Mouse (Mus musculus): Measurements from ENCODE around the gene Eif4b. TPM values are rescaled to one million over a fixed set of nuclear protein-coding genes. Genes with fewer than 3 reads are reported as not detected.

Gene Eif4b
- total RNA-seq, 2 experiments from 2014 or later: 176 to 177 TPM

DNA sequence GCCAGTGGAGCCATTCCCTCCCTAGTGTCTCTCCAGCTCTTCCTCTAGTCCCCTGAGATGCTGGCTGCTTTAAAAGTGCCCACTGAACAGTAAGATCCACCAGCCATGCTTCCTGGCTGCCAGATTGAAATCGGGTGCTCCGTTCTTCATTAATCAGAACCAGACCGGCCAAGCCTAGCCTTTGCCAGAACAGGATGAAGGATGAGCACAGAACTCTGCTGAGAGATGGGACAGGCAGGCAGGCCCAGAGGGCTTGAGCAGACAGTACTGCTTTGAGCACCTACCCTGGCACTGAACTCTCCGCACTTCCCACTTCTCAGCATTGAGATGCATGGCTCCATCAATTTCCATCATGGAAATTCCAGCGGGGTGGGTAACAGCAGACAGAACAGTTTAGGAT lies 25.7 kb downstream of the Eif4b start:
- no peak for DNase-seq (ENCODE audit: extremely low spot score in 1 of 2, low spot score in 2 of 2)
- intact Hi-C loops (cut with DNase I): loop anchor here (10.0 kb wide), 1 partner anchor 386 kb away; no protein-coding TSS in a partner anchor

DNA sequence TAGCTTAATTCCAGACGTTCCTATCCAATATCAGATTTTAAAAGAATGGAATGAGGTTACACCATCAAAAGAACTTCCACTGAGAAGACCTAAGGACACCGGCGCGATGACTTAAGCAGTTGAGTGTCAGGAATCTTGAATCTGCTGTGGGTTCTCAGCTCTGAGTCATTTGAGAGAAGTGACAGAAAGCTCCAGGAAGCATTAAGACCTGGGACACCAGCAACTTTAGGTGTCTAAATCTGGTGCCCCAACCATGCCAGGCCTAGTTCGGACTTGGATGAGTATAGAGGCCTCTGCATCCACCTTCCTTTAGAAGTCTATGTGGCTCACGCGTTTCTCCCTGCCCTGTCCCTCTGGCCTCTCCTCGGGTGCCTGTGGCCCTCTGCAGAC lies 26.2 kb downstream of the Eif4b start:
- intact Hi-C loops (cut with DNase I): loop anchor here (10.0 kb wide), 1 partner anchor 385 kb away; no protein-coding TSS in a partner anchor

DNA sequence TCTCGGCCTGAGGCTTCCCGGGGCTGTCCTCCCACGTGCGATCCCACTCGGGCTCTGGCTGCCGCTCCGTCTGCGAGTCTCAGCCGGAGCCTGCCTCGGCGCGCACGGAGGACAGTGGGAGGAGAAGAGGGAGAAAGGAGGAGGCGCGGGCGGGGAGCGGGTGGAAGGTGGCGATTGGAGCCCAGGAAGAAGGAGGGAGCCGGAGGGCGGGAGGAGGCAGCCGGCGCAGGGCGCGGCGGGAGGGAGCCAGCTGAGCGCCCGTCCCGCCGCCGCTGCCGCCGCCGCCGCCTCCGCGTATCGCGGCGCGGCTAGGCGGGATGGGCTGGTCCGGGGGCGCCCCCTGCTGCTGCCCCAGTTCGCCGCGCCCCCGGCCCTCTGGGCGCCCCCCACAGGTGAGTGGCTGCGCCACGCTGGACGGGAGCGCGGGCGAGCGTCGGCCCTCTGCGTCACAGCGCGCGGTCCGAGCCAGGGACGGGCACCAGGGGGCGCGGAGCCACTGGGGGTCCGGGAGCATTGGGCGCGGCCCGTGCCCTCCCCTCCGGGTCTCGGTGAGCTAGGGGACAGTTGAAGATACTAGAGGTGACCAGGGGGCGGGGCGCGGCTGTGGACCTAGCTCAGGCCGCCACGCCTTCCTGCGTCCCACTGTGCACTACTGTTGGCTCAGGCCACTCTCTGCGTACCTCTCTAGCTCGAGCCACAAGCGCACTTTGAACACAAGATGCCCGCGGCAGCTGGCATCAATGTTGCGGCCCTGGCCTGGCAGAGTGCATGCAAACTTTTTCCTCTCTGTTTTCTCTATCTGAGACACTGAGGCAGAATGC lies 26.8 kb downstream of the Eif4b start, which contains the start of gene Tns2:
Gene Tns2, plus strand, starts transcription at position 253 of the 821 bp plus-strand sequence.
- intact Hi-C loops (cut with DNase I): no loop called here
- peak; percentile 54 to 91 for DNase-seq (ENCODE audit: extremely low spot score in 1 of 2, low spot score in 2 of 2)

More for the DNA sequence above, 26.2 kb downstream of the Eif4b start:
- no peak for DNase-seq (ENCODE audit: extremely low spot score in 1 of 2, low spot score in 2 of 2)

DNA sequence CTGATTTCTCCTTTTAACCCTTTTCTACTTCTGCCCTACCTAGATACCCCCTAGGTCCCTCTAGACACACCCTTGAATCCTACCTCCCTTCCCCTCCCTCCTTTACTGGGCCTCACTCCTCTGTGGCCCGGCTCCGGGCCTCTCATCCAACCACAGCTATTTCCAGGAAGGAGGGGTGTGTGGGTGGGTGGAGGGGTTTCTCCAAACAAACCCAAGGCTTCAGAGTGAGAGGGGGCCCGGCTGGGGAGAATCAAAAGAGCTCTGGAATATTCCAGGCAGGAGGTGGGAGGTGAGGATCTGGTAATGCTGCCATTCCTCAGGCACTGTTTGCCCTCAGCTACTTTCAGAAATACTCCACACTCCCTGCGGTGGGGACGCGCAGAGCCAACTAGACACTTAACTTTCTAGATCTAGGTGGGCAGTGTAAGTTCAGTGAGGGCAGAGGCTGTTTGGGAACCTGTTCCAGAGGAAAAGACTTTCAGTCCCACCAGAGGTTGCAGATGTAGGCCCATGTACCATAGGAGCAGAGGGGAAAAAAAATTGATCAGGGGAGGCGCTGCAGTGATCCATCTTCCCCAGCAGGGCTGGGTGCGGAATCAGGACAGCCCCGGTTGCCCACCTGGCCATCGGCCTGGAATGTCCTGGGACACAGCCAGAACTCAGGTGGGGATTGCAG lies 27.6 kb downstream of the Eif4b start:
- peak in 1 of 2 experiments; percentile 54 for DNase-seq (ENCODE audit: extremely low spot score in 1 of 2, low spot score in 2 of 2)
- intact Hi-C loops (cut with DNase I): no loop called here

GRCm38 (mm10) chr15:102101672-102102541 lies 28.3 kb downstream of the Eif4b start:
- intact Hi-C loops (cut with DNase I): no loop called here

GRCm38 (mm10) chr15:102102548-102103121 lies 29.1 kb downstream of the Eif4b start:
- intact Hi-C loops (cut with DNase I): no loop called here
- DNase-seq (ENCODE audit: extremely low spot score in 1 of 2, low spot score in 2 of 2): peak in 1 of 2 experiments; percentile 87

More at GRCm38 (mm10) chr15:102101672-102102541, 28.3 kb downstream of the Eif4b start:
- DNase-seq (ENCODE audit: extremely low spot score in 1 of 2, low spot score in 2 of 2): peak in 1 of 2 experiments; percentile 77

- DNase-seq (ENCODE audit: extremely low spot score in 1 of 2, low spot score in 2 of 2): peak in 1 of 2 experiments; percentile 75
- intact Hi-C loops (cut with DNase I): no loop called here
These were observed 29.9 kb downstream of the Eif4b start for GRCm38 (mm10) chr15:102103371-102103946.

DNA sequence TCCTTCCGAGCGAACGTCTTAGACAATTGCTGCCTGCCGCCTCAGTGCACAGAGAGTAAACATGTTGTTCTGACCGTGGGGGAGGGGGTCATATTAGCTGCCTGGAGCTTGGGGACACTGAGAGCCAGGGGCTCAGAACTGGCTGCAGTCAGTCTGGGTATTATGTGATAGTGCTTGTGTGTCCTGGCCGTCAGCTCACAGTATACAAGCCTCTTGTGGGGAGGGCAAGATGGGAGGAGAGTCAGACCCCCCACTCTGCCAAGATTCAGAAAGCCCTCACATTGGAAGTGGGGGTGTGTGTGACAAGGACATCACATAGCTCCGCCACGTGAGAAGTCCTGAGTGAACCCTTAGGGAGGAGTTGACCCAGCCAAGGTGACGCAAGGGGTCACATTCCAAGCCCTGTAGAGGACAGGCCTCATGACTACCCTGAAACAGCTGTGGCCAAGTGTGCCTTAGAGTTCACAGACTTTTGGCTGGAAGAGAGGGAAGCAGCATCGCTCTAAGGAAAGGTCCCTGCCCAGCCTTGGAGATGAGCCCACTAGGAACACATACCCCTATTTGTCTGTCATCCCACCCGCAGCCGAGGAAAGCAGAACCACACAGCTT lies 30.5 kb downstream of the Eif4b start:
- peak in 1 of 2 experiments; percentile 83 for DNase-seq (ENCODE audit: extremely low spot score in 1 of 2, low spot score in 2 of 2)
- intact Hi-C loops (cut with DNase I): no loop called here

DNA sequence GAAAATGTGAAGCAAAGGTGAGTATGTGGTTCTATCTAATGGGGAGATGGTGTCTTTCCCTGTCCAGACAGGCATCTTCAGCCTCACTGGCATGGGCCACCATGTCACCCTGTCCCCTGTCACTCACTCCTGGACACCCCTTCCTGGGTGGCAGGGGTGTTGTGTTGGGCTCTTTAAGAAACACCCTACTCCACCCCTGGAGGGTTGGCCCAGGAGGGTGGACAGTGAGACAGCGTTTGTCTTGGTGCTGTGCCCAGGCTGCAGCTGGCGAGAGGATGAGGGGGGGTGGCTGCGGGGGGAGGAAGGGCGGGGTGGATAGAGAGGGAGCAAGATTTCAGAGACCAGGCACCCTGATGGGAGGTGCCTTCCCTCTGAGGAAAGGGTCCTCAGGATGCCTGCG lies 31.8 kb downstream of the Eif4b start:
- intact Hi-C loops (cut with DNase I): loop anchor here (5.0 kb wide), 1 partner anchor 37 kb away; the partner anchor contains the start of gene Igfbp6
- peak in 1 of 2 experiments; percentile 83 for DNase-seq (ENCODE audit: extremely low spot score in 1 of 2, low spot score in 2 of 2)

GRCm38 (mm10) chr15:102105764-102106730 lies 32.5 kb downstream of the Eif4b start:
- intact Hi-C loops (cut with DNase I): loop anchor here (5.0 kb wide), 1 partner anchor 36 kb away; the partner anchor contains the start of gene Igfbp6
- peak in 1 of 2 experiments; percentile 65 for DNase-seq (ENCODE audit: extremely low spot score in 1 of 2, low spot score in 2 of 2)

- DNase-seq (ENCODE audit: extremely low spot score in 1 of 2, low spot score in 2 of 2): peak in 1 of 2 experiments; percentile 27
- intact Hi-C loops (cut with DNase I): loop anchor here (5.0 kb wide), 1 partner anchor 35 kb away; the partner anchor contains the start of gene Igfbp6
These were observed 33.3 kb downstream of the Eif4b start for GRCm38 (mm10) chr15:102106754-102107456.

GRCm38 (mm10) chr15:102107689-102108573 lies 34.4 kb downstream of the Eif4b start:
- peak in 1 of 2 experiments; percentile 72 for DNase-seq (ENCODE audit: extremely low spot score in 1 of 2, low spot score in 2 of 2)
- intact Hi-C loops (cut with DNase I): loop anchor here (5.0 kb wide), 1 partner anchor 34 kb away; the partner anchor contains the start of gene Igfbp6

DNA sequence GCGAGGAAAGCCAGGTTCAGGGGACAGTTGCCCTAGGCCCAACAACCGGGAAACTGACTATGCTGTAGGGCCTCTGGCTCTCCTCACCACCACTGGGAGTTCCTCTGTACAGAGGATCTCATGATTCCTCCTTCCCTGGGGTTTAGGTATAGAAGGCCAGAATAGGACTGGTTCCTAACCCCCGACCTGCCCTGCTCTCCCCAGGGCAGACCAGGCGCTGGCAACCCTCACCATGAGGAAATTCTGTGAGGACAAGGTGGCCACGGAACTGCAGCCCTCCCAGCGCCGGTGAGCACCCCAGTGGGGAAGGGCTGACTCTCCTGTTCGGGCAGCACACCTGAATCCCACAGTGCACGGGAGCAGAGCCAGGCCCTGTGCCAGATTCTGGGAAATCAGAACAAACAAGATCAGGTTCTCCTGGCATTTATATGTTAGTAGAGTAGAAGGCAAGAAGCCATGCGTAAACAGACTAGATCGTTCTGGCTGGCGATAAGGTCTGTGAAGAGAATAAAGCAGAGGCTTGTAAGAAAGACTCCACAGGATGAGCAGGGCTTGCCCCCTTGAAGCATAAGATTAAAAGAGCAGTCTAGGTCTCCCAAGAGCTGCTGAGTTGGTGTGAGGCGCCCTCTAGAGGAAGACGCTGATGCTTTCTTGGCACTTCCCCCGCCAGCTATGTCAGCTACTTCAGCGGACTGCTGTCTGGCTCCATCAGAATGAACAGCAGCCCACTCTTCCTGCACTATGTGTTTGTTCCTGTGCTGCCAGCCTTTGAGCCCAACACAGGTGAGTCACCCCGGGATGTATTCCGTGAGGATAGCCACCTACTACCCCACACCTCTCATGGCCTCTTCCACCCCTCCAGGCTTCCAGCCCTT lies 35.3 kb downstream of the Eif4b start:
- intact Hi-C loops (cut with DNase I): loop anchor here (5.0 kb wide), 1 partner anchor 33 kb away; the partner anchor contains the start of gene Igfbp6
- DNase-seq (ENCODE audit: extremely low spot score in 1 of 2, low spot score in 2 of 2): peak; percentile 74 to 85

DNA sequence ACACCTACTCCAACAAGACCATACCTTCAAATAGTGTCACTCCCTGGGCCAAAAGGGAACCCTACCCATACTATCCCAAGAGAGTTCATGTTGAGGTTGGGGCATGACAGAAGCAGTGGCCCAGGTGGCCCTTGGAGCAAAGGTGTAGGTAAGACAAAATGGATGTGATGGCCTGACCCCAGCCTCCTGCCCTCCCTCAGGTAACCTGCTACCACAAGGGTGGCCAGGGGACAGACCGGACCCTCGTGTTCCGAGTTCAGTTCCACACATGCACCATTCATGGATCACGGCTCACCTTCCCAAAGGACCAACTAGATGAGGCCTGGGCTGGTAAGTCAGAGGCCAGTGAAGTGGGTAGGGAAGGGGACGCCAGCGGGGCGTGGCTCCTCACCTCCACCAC lies 36.7 kb downstream of the Eif4b start:
- no peak for DNase-seq (ENCODE audit: extremely low spot score in 1 of 2, low spot score in 2 of 2)
- intact Hi-C loops (cut with DNase I): loop anchor here (10.0 kb wide), 1 partner anchor 115 kb away; no protein-coding TSS in a partner anchor

All from left cerebral cortex, postnatal 10 days (tissue).